Mouse (Mus musculus) C2C12 (cell line): ENCODE measurements around the gene Plxna4.

Experiments
- CEBPB ChIP-seq: IDR thresholded peaks from one replicate; pipeline ENCODE4 v1.6.1; 2011; ENCODE audit warnings: low read depth, mild to moderate bottlenecking, control low read depth, moderate library complexity
- CTCF ChIP-seq: IDR thresholded peaks from one replicate; pipeline ENCODE4 v1.5.1; 2011; ENCODE audit not compliant: control insufficient read depth, insufficient read depth, insufficient read length
- FOSL1 ChIP-seq: IDR thresholded peaks from one replicate; pipeline ENCODE4 v1.8.0; 2011; ENCODE audit warnings: mild to moderate bottlenecking, low read length; ENCODE audit not compliant: poor library complexity, insufficient read depth, severe bottlenecking
- MAX ChIP-seq: IDR thresholded peaks from one replicate; pipeline ENCODE4 v1.6.1; 2011; ENCODE audit warnings: mild to moderate bottlenecking, control low read depth
- MYOD1 ChIP-seq: IDR thresholded peaks from one replicate; pipeline ENCODE4 v1.6.1; 2011; ENCODE audit warnings: low read depth; ENCODE audit not compliant: control insufficient read depth, insufficient read length
- MYOG ChIP-seq: IDR thresholded peaks from one replicate; pipeline ENCODE4 v1.6.1; 2011; ENCODE audit not compliant: control insufficient read depth, insufficient read length; ENCODE audit errors: extremely low read depth
- USF1 ChIP-seq: IDR thresholded peaks from one replicate; pipeline ENCODE4 v1.6.1; 2011; ENCODE audit warnings: low read depth, mild to moderate bottlenecking, control low read depth, moderate library complexity

DNA sequence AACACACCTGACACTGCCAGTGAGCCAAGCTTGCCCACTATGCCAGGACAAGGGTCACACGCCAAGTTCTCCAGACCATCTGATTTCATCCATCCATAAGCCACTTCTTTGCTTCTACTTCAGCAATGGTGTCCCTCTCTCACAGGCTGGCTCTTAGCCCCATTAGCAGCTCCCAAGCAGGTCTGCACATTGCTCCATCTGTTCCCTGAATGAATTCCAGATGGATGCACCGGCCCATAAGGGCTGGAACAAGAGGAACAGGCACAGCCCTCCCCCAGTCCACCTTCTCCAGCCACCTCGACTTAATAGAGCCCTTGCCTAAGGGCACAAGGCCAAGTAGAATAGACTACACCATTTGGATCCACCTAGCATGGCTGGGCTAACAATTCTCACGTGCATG is 91.9 kb downstream of the Plxna4 start:
- TF ChIP-seq CTCF (no peak), MYOD1 (no peak), USF1 (no peak), MAX (no peak), MYOG (no peak), FOSL1 (no peak), CEBPB (no peak)
